In genomic region chr2:46525223-46525622, GRCm38 (mm10) we compare ENCODE assay signal across 13 mouse cellular contexts.
A peak's percentile ranks its signal among the peaks of the same experiment; 100 is the strongest.
DNase-seq lines count a peak whose midpoint lies in the region; ATAC-seq lines count a peak whose summit lies in the region.
"Had no signal": no experiment of that assay in that cellular context is flagged by ENCODE, and none has a peak within 500 bp of the region (broad histone marks: within the 10 kb centered on the region; RNA-seq: fewer than 3 reads in every experiment).

No protein-coding gene starts in this region.

- H3K27me3 ChIP-seq in hindbrain, embryonic 11.5 days (ENCODE audit: control insufficient read depth, insufficient read depth, low read length): no peaks in the 10 kb centered on the region
- H3K27me3 ChIP-seq in hindbrain, embryonic 14.5 days (ENCODE audit: control insufficient read depth, insufficient read depth, low read length): no peaks in the 10 kb centered on the region
- H3K27me3 ChIP-seq: midbrain, embryonic 15.5 days had no signal

- no peak overlapping the region for H3K4me2 ChIP-seq in hindbrain, embryonic 11.5 days (replicated peaks; ENCODE audit: low read depth, low read length)
- H3K4me2 ChIP-seq in hindbrain, embryonic 14.5 days (replicated peaks): no peak overlapping the region
- H3K4me2 ChIP-seq: midbrain, embryonic 15.5 days had no signal

- intact Hi-C loops in left cerebral cortex, postnatal 14 days (cut with DNase I): no loop called here

- H3K4me1 ChIP-seq in hindbrain, embryonic 11.5 days (replicated peaks; ENCODE audit: control insufficient read depth, insufficient read depth, low read length): no peaks in the 10 kb centered on the region
- no peaks in the 10 kb centered on the region for H3K4me1 ChIP-seq in hindbrain, embryonic 14.5 days (replicated peaks; ENCODE audit: control insufficient read depth, insufficient read depth, low read length)
- H3K4me1 ChIP-seq: midbrain, embryonic 15.5 days had no signal

- WGBS in hindbrain, embryonic 11.5 days: 20% methylated on average over 4 of the region's 4 CpGs
- 20% methylated on average over 4 of the region's 4 CpGs for WGBS in hindbrain, embryonic 14.5 days

- no peak overlapping the region for H3K9ac ChIP-seq in hindbrain, embryonic 11.5 days (ENCODE audit: low read depth, low read length)
- H3K9ac ChIP-seq in hindbrain, embryonic 14.5 days: no peak overlapping the region
- H3K9ac ChIP-seq: forebrain, postnatal 0 days; midbrain, embryonic 15.5 days had no signal

- H3K36me3 ChIP-seq in hindbrain, embryonic 11.5 days (ENCODE audit: control insufficient read depth, insufficient read depth, low read length): no peaks in the 10 kb centered on the region
- H3K36me3 ChIP-seq in hindbrain, embryonic 14.5 days (replicated peaks; ENCODE audit: control insufficient read depth, insufficient read depth): no peaks in the 10 kb centered on the region
- H3K36me3 ChIP-seq: midbrain, embryonic 15.5 days had no signal

- no peaks in the 10 kb centered on the region for H3K9me3 ChIP-seq in hindbrain, embryonic 11.5 days (ENCODE audit: control insufficient read depth, low read length)
- no peaks in the 10 kb centered on the region for H3K9me3 ChIP-seq in hindbrain, embryonic 14.5 days (ENCODE audit: control insufficient read depth, low read length)
- H3K9me3 ChIP-seq: midbrain, embryonic 15.5 days had no signal

- no peak overlapping the region for H3K4me3 ChIP-seq in hindbrain, embryonic 11.5 days (ENCODE audit: low read depth, low read length)
- no peak overlapping the region for H3K4me3 ChIP-seq in hindbrain, embryonic 14.5 days (replicated peaks; ENCODE audit: low read length)
- H3K4me3 ChIP-seq: midbrain, embryonic 15.5 days had no signal

- no peak overlapping the region for H3K27ac ChIP-seq in hindbrain, embryonic 11.5 days (ENCODE audit: low read depth, low read length)
- H3K27ac ChIP-seq in hindbrain, embryonic 14.5 days: no peak overlapping the region
- H3K27ac ChIP-seq: macrophage; midbrain, embryonic 15.5 days had no signal

- peak; percentile 41 for DNase-seq in hindbrain, embryonic 11.5 days (ENCODE audit: low spot score)
- no peak for DNase-seq in hindbrain, embryonic 14.5 days (ENCODE audit: low spot score)
- DNase-seq in B cell, adult 2 months: peak; percentile 32 to 34
- peak; percentile 62 for DNase-seq in embryo, embryonic 10 days (ENCODE audit: low spot score)
- DNase-seq in mesoderm, embryonic 11.5 days (ENCODE audit: low read depth, low spot score): peak; percentile 40
- no peak for DNase-seq in right cerebral cortex, postnatal 36 days (ENCODE audit: low spot score in 2 of 2)
- DNase-seq in left cerebral cortex, postnatal 14 days (ENCODE audit: low spot score in 2 of 2): no peak
- DNase-seq: cerebellum, adult 18-20 months; forebrain, postnatal 0 days; gastrocnemius, postnatal 14 days; kidney, adult 9 months had no signal

- ATAC-seq in hindbrain, embryonic 11.5 days (ENCODE audit: low FRiP score): peak; percentile 87
- no peak for ATAC-seq in hindbrain, embryonic 14.5 days (ENCODE audit: low FRiP score)
- ATAC-seq: forebrain, postnatal 0 days; midbrain, embryonic 15.5 days had no signal

Comparison
In these comparisons a context has a peak if more than half of its experiments do, and no peak if none do; other contexts are left out.
1. DNase-seq: peak in hindbrain, embryonic 11.5 days (single experiment), B cell, adult 2 months (2 of 2), embryo, embryonic 10 days (single experiment) and mesoderm, embryonic 11.5 days (single experiment); none in hindbrain, embryonic 14.5 days (single experiment), right cerebral cortex, postnatal 36 days (0 of 2) and left cerebral cortex, postnatal 14 days (0 of 2).